Mouse (Mus musculus) heart, postnatal 0 days (tissue): ENCODE measurements around the gene Btaf1.

ENCODE experiments used
- CTCF ChIP-seq: IDR thresholded peaks from 2 replicates; pipeline ENCODE4 v1.5.1; 2016; ENCODE audit warnings: antibody characterized with exemption, control low read depth, low read depth
- EP300 ChIP-seq: IDR thresholded peaks from 2 replicates; pipeline ENCODE4 v1.6.1; 2016; ENCODE audit warnings: antibody characterized with exemption, low read depth

- TF ChIP-seq EP300 (no peak), CTCF (no peak)
Measured at GRCm38 (mm10) chr19:36919466-36919865, 6.4 kb upstream of the Btaf1 start, which contains the start of gene Fgfbp3.
